Mouse (Mus musculus): Measurements from ENCODE around the gene Aqp7. TPM values are rescaled to one million over a fixed set of nuclear protein-coding genes. Genes with fewer than 3 reads are reported as not detected.

Aqp7 gene
- polyA plus RNA-seq, 1 experiment = 0.70 TPM

- TF ChIP-seq POLR2A (IDR thresholded peaks at IDR 0.05; ENCODE audit: borderline replicate concordance, control insufficient read depth, low read depth, low read length) (no peak), CTCF (IDR thresholded peaks at IDR 0.05; ENCODE audit: control insufficient read depth, insufficient read depth, low read length) (no peak)
- H3K27ac ChIP-seq (ENCODE audit: control insufficient read depth, insufficient read depth, low read depth, low read length, poor library complexity) = no peak overlapping the region
- WGBS = 89% methylated on average over 5 of the region's 5 CpGs
- H3K4me3 ChIP-seq (replicated peaks; ENCODE audit: control insufficient read depth, low read depth, low read length) = no peak overlapping the region
- no peaks in the 10 kb centered on the region; the same call in 1 of the 2 replicates for H3K4me1 ChIP-seq (ENCODE audit: control insufficient read depth, insufficient read depth, low read length)
Observed at GRCm38 (mm10) chr4:41021094-41021493, 26.8 kb downstream of the Aqp7 start.

DNA sequence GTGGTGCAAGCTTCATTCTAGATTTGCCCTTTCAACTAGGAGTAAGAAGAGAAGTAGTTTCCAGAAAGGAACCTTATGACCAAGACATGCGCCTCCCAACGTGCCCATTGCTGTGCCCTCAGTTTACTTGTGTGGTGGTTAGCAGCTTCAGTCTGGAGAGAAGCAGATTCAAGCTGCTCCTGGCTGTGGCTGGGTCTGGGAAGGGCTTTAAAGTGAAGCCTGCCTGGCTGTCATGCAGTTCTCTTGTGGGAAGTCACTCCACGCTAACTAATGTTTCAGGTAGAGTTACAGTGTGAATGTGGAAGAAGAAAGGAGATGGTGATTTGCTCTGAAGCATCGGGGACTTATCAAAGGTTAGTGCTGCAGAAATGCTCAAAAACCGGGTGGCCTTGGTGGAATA lies 32.1 kb downstream of the Aqp7 start:
- no peak overlapping the region for H3K4me3 ChIP-seq (replicated peaks; ENCODE audit: control insufficient read depth, low read depth, low read length)
- H3K4me1 ChIP-seq (ENCODE audit: control insufficient read depth, insufficient read depth, low read length) = no peaks in the 10 kb centered on the region; the same call in 1 of the 2 replicates
- no peak for TF ChIP-seq POLR2A (IDR thresholded peaks at IDR 0.05; ENCODE audit: borderline replicate concordance, control insufficient read depth, low read depth, low read length)
- no peak for TF ChIP-seq CTCF (IDR thresholded peaks at IDR 0.05; ENCODE audit: control insufficient read depth, insufficient read depth, low read length)
- 93% methylated on average over 5 of the region's 5 CpGs for WGBS
- no peak overlapping the region for H3K27ac ChIP-seq (ENCODE audit: control insufficient read depth, insufficient read depth, low read depth, low read length, poor library complexity)

DNA sequence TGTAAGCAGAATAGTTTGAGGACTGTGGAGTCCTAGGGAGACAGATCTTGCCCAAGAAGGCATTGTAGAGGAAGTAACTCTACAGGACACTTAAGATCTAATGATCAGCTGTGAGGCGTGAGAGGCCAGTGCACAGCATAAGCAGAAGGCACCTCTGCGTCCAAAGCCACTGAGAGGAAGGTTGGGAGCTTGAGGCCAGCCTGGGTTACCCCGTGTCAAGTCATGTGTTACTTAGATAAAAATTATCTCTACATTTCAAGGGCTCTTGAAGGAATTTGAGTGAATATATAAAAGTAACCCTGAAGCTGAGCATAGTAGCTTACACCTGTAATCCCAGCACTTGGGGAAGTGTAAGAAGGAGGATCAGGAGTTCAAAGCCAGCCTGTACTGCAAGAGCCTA lies 34.6 kb downstream of the Aqp7 start:
- H3K4me3 ChIP-seq (replicated peaks; ENCODE audit: control insufficient read depth, low read depth, low read length) = no peak overlapping the region
- no peaks in the 10 kb centered on the region; the same call in 1 of the 2 replicates for H3K4me1 ChIP-seq (ENCODE audit: control insufficient read depth, insufficient read depth, low read length)
- WGBS = 62% methylated on average over 3 of the region's 3 CpGs
- TF ChIP-seq POLR2A (IDR thresholded peaks at IDR 0.05; ENCODE audit: borderline replicate concordance, control insufficient read depth, low read depth, low read length) = no peak
- no peak for TF ChIP-seq CTCF (IDR thresholded peaks at IDR 0.05; ENCODE audit: control insufficient read depth, insufficient read depth, low read length)
- no peak overlapping the region for H3K27ac ChIP-seq (ENCODE audit: control insufficient read depth, insufficient read depth, low read depth, low read length, poor library complexity)

DNA sequence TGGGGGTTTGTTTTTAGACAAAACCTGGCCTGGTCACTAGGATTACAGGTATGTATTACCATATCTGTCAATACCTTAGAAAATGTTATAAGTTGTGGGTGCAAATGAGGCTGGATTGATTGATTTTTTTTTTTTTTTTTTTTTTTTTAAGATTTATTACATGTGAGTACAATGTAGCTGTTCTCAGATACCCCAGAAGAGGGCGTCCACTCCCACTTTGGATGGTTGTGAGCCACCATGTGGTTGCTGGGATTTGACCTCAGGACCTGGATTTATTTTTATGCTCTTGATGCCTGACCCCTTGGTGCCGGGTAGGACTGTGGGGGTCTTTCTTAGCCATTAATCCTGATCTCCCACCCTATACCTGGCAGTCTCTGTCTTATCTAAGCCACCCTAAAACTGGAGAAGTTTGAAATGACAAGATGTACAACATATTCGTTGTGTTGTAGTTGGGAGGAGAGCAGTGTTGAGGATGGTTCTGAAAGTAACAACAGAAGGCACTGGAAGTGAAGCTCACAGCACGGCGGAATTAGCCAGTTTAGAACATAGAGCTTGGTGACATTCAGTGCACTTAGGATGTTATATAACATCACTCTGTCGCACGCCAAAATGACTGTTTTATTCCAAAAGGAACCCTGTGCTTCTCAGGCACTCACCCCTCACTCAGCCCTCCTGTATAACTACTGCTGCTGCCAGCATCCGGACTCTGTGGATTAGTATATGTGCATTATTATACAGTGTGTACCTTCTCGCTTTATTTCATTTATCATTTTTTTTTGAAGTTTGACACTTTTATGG lies 46.9 kb downstream of the Aqp7 start:
- WGBS = 89% methylated on average over 9 of the region's 9 CpGs
- TF ChIP-seq POLR2A (IDR thresholded peaks at IDR 0.05; ENCODE audit: borderline replicate concordance, control insufficient read depth, low read depth, low read length) (no peak), CTCF (IDR thresholded peaks at IDR 0.05; ENCODE audit: control insufficient read depth, insufficient read depth, low read length) (no peak)
- H3K27ac ChIP-seq (ENCODE audit: control insufficient read depth, insufficient read depth, low read depth, low read length, poor library complexity) = no peak overlapping the region

DNA sequence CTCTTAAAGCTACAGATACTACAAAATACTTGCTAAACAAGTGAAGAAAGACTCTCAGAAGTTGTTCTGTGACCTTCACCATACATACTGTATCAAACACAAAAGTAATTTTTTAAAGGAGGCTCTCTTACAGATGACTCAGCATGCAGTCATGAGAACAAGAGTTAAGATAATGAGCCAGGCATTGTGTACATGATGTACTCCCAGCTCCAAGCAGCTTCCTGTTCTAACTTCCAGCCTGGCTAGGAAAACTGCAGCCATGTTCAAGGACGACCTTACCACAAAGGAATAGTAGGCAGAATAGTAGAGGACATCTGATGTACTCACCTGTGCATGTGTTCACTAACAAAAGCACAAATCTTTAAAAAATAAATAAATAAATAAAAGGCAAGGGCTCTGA lies 47.7 kb downstream of the Aqp7 start:
- WGBS = 92% methylated on average over 1 of the region's 1 CpGs
- Histone ChIP-seq H3K4me1 (ENCODE audit: control insufficient read depth, insufficient read depth, low read length) (no peaks in the 10 kb centered on the region), H3K27ac (ENCODE audit: control insufficient read depth, insufficient read depth, low read depth, low read length, poor library complexity) (no peak overlapping the region), H3K4me3 (replicated peaks; ENCODE audit: control insufficient read depth, low read depth, low read length) (no peak overlapping the region)
- no peak for TF ChIP-seq CTCF (IDR thresholded peaks at IDR 0.05; ENCODE audit: control insufficient read depth, insufficient read depth, low read length)
- no peak for TF ChIP-seq POLR2A (IDR thresholded peaks at IDR 0.05; ENCODE audit: borderline replicate concordance, control insufficient read depth, low read depth, low read length)

More for the DNA sequence above, 46.9 kb downstream of the Aqp7 start:
- Histone ChIP-seq H3K4me3 (replicated peaks; ENCODE audit: control insufficient read depth, low read depth, low read length) (no peak overlapping the region), H3K4me1 (ENCODE audit: control insufficient read depth, insufficient read depth, low read length) (no peaks in the 10 kb centered on the region)

DNA sequence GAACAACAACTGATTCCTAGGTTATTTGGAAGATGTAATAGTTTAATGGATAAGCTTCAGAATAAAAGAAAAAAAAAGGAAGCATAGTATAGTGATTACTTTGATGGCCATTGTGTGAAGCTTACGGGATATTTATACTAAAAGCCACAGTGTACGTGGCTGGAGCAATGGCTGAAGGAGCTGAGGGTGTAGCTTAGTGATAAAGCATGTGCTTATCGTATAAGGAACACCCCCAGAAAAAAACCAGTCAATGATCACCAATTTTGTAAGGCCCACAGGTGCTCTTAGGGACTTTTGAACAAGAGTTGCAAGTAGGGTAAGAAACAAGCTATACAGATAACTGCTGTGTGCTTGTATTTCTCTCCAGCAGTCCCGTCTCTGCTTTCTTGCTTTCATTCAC lies 50.0 kb downstream of the Aqp7 start:
- Histone ChIP-seq H3K27ac (ENCODE audit: control insufficient read depth, insufficient read depth, low read depth, low read length, poor library complexity) (no peak overlapping the region), H3K4me1 (ENCODE audit: control insufficient read depth, insufficient read depth, low read length) (no peaks in the 10 kb centered on the region), H3K4me3 (replicated peaks; ENCODE audit: control insufficient read depth, low read depth, low read length) (no peak overlapping the region)
- WGBS = 71% methylated on average over 4 of the region's 4 CpGs
- no peak for TF ChIP-seq POLR2A (IDR thresholded peaks at IDR 0.05; ENCODE audit: borderline replicate concordance, control insufficient read depth, low read depth, low read length)
- TF ChIP-seq CTCF (IDR thresholded peaks at IDR 0.05; ENCODE audit: control insufficient read depth, insufficient read depth, low read length) = no peak

- TF ChIP-seq POLR2A (IDR thresholded peaks at IDR 0.05; ENCODE audit: borderline replicate concordance, control insufficient read depth, low read depth, low read length) = no peak
- TF ChIP-seq CTCF (IDR thresholded peaks at IDR 0.05; ENCODE audit: control insufficient read depth, insufficient read depth, low read length) = no peak
- no peak overlapping the region for H3K4me3 ChIP-seq (replicated peaks; ENCODE audit: control insufficient read depth, low read depth, low read length)
- no peak overlapping the region for H3K27ac ChIP-seq (ENCODE audit: control insufficient read depth, insufficient read depth, low read depth, low read length, poor library complexity)
- WGBS = 79% methylated on average over 6 of the region's 6 CpGs
- no peaks in the 10 kb centered on the region for H3K4me1 ChIP-seq (ENCODE audit: control insufficient read depth, insufficient read depth, low read length)
Observed at GRCm38 (mm10) chr4:40996302-40996701, 51.6 kb downstream of the Aqp7 start.

DNA sequence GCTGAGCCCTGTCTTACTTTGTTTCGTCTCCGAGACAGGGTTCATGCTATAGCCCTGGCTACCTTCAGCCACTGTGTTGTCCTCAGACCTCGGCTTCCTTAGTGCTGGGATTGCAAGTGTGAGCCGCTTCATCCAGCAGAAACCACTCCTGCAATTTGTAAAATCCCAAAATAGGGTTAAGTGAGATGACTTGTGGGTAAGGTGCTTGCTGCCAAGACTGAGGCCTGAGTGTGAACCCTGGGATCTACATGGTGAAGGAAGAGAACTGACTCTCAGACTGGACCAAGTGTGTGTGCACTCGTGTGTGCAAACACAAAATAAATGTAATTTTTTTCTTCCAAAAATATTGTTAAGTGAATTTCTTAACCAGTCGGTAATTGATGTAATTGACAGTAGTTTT lies 58.3 kb downstream of the Aqp7 start:
- Histone ChIP-seq H3K27ac (ENCODE audit: control insufficient read depth, insufficient read depth, low read depth, low read length, poor library complexity) (no peak overlapping the region), H3K4me1 (ENCODE audit: control insufficient read depth, insufficient read depth, low read length) (no peaks in the 10 kb centered on the region), H3K4me3 (replicated peaks; ENCODE audit: control insufficient read depth, low read depth, low read length) (no peak overlapping the region)
- WGBS = 93% methylated on average over 6 of the region's 6 CpGs
- TF ChIP-seq POLR2A (IDR thresholded peaks at IDR 0.05; ENCODE audit: borderline replicate concordance, control insufficient read depth, low read depth, low read length) = no peak
- TF ChIP-seq CTCF (IDR thresholded peaks at IDR 0.05; ENCODE audit: control insufficient read depth, insufficient read depth, low read length) = no peak

Measured in bone marrow, adult 2 months (tissue).